Mouse (Mus musculus): ENCODE measurements around the gene Olfr541. TPM values are rescaled to one million over a fixed set of nuclear protein-coding genes. Genes with fewer than 3 reads are reported as not detected.

The Olfr541 gene
- total and polyA plus RNA-seq, 3 experiments = not detected

DNA sequence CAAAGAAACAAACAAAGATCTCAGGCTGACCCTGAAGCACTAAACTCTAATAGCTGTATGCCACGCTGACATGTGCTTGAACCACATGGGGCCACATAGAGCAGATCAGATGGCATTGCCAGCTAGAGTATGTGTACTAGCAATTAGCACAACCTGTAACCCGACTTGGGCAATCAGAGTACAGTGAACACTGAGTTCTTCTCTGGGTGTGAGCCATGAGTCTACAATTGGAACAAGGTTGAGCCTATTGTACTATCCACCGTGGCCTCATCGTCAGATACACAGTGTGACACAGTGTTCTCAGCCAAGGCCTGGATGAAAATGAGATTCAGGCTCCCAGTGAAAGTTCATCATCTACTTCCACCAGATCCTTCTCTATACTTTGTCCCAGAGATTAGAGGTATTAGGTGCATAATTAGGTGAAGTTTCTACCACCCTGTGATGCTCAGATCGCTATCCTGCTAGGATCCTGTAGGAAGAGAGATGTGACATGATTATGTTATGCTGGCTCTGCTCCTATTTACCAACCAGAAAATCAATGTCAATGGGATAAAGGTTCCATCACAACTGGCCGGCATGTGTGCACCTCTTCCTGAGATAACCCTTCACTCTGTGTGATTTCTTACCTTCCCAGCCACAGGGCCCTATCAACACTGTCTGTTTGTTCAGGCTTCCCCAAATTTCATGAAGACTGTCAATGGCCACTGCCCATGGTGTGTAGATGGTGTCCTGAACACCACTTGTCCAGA, 10.6 kb downstream of the Olfr541 start:
- intact Hi-C loops (cut with DNase I) = no loop called here
- Histone ChIP-seq H3K9ac (ENCODE audit: low read depth, low read length) (no peak overlapping the region), H3K27ac (no peak overlapping the region), H3K4me1 (ENCODE audit: control insufficient read depth, insufficient read depth, low read length) (no peaks in the 10 kb centered on the region), H3K27me3 (ENCODE audit: control insufficient read depth, insufficient read depth, low read length) (no peaks in the 10 kb centered on the region), H3K4me3 (no peak overlapping the region), H3K79me2 (replicated peaks; ENCODE audit: control insufficient read depth, insufficient read depth, low read length) (no peaks in the 10 kb centered on the region), H3K36me3 (ENCODE audit: control insufficient read depth, insufficient read depth, low read length) (no peaks in the 10 kb centered on the region)
- no peak for DNase-seq
- TF ChIP-seq CTCF (IDR thresholded peaks at IDR 0.05) = no peak
- no peak for TF ChIP-seq POLR2A (IDR thresholded peaks at IDR 0.05; ENCODE audit: insufficient read depth, low read depth, low read length)
- no peak for TF ChIP-seq EP300 (IDR thresholded peaks at IDR 0.05; ENCODE audit: insufficient read depth, low read depth, low read length)
- WGBS = 73% methylated on average over 6 of the region's 6 CpGs

DNA sequence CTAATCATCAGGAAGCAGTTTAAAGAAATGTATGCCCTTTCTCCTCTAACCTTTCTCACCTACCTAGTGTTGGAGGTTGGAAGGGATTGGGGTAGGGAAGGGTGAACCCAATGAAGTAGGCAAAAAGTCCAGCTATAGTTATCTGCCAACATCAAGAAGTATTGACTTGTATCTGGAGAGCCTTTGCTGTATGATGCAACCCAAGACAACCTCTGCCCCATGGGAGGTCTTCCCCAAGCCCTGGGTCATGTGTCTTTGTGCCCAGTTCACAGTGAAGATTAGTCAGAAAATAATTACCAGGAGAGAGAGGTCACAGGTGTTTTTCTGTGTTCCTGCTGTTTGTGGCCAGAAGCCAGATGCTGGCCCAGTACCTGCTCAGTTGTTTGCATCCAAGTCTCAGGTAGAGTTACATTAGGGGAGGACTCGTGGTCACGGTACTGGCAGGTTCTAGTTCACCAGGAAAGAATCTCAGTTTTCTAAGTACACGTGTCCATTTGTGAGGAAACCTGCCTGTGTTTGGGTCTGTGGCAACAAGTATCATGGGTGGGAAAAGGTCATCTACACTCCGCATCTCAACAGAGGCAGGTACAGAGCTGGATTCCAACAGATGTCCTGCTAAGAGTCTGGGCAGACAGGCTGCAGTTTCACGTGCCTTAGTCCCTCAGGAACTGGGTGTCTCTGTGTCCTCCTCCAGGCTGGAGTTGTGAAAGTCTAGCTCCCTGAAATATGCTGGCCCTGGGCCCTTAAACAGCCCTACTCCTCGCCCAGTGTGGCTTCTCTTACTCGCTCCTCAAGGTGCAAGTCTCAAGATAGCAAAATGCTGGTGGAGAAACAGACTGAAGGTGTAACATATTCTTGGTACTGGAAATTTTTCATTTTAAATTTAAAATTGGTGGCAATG, 20.3 kb downstream of the Olfr541 start:
- DNase-seq = no peak
- intact Hi-C loops (cut with DNase I) = no loop called here
- H3K27ac ChIP-seq = no peak overlapping the region
- no peak overlapping the region for H3K9ac ChIP-seq (ENCODE audit: low read depth, low read length)
- no peaks in the 10 kb centered on the region for H3K27me3 ChIP-seq (ENCODE audit: control insufficient read depth, insufficient read depth, low read length)
- 72% methylated on average over 7 of the region's 7 CpGs for WGBS
- no peaks in the 10 kb centered on the region for H3K36me3 ChIP-seq (ENCODE audit: control insufficient read depth, insufficient read depth, low read length)
- H3K4me3 ChIP-seq = no peak overlapping the region
- no peaks in the 10 kb centered on the region for H3K4me1 ChIP-seq (ENCODE audit: control insufficient read depth, insufficient read depth, low read length)
- no peaks in the 10 kb centered on the region for H3K79me2 ChIP-seq (replicated peaks; ENCODE audit: control insufficient read depth, insufficient read depth, low read length)
- no peak for TF ChIP-seq POLR2A (IDR thresholded peaks at IDR 0.05; ENCODE audit: insufficient read depth, low read depth, low read length)

DNA sequence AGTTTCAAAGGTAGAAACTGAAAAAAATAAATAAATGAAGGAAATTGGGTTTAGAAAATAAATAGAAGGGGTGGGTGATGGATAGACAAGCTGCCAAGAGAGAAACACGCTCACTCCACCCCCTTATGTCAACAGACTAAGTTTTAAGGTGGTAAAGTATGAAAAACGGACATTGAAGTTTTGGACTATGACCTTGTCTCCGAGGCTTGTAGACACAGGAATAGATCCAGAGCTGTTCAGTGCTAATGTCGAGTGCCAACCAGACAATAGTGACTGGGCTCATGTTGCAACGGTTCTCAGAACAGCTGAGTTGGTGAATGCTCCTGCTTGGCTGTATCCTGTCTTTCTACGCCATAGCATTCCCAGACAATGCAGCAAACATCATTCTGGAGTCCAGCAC, 24.0 kb downstream of the Olfr541 start:
- Histone ChIP-seq H3K27me3 (ENCODE audit: control insufficient read depth, insufficient read depth, low read length) (no peaks in the 10 kb centered on the region), H3K4me3 (no peak overlapping the region), H3K36me3 (ENCODE audit: control insufficient read depth, insufficient read depth, low read length) (no peaks in the 10 kb centered on the region), H3K4me1 (ENCODE audit: control insufficient read depth, insufficient read depth, low read length) (no peaks in the 10 kb centered on the region), H3K79me2 (replicated peaks; ENCODE audit: control insufficient read depth, insufficient read depth, low read length) (no peaks in the 10 kb centered on the region), H3K9ac (ENCODE audit: low read depth, low read length) (no peak overlapping the region), H3K27ac (no peak overlapping the region)
- TF ChIP-seq EP300 (IDR thresholded peaks at IDR 0.05; ENCODE audit: insufficient read depth, low read depth, low read length) (no peak), POLR2A (IDR thresholded peaks at IDR 0.05; ENCODE audit: insufficient read depth, low read depth, low read length) (no peak), CTCF (IDR thresholded peaks at IDR 0.05) (no peak)
- WGBS = 59% methylated on average over 6 of the region's 6 CpGs
- intact Hi-C loops (cut with DNase I) = no loop called here
- no peak for DNase-seq

DNA sequence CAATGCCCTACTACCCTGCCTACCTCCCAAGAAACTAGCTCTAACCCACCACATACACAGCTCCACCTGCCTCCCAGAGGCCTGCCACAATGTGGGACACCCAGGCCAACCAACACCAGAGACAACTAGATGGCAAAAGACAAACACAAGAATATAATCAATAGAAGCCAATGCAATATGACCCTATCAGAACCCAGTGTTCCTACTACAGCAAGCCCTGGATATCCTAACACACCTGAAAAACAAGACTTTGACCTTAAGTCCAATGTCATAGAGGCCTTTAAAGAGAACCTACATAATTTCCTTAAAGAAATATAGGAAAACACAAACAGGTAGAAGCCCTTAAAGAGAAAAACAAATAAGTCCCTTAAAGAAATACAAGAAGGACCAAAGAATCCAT, 28.5 kb downstream of the Olfr541 start:
- Histone ChIP-seq H3K4me3 (no peak overlapping the region), H3K79me2 (replicated peaks; ENCODE audit: control insufficient read depth, insufficient read depth, low read length) (no peaks in the 10 kb centered on the region), H3K27me3 (ENCODE audit: control insufficient read depth, insufficient read depth, low read length) (no peaks in the 10 kb centered on the region), H3K36me3 (ENCODE audit: control insufficient read depth, insufficient read depth, low read length) (no peaks in the 10 kb centered on the region), H3K9ac (ENCODE audit: low read depth, low read length) (no peak overlapping the region), H3K4me1 (ENCODE audit: control insufficient read depth, insufficient read depth, low read length) (no peaks in the 10 kb centered on the region), H3K27ac (no peak overlapping the region)
- TF ChIP-seq CTCF (IDR thresholded peaks at IDR 0.05) (no peak), POLR2A (IDR thresholded peaks at IDR 0.05; ENCODE audit: insufficient read depth, low read depth, low read length) (no peak), EP300 (IDR thresholded peaks at IDR 0.05; ENCODE audit: insufficient read depth, low read depth, low read length) (no peak)
- intact Hi-C loops (cut with DNase I) = no loop called here
- no peak for DNase-seq

DNA sequence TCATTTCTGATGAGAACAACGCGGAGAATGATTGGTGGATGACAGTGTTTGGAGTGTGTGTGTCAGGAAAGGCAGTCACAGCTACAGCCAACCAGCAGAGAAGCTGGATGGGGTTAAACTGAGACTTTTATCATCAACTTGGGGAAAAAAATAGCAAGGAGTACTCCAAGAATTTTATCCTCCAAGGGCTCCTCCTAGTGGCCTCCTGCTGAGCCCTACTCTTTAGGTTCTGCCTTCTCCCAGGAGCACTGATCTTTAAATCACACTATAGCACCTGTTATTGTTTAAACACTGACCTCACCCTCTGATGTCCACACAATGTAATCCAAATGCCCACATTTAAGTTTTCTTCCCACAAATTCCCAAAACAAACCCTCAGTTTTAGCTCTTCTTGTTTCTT, 36.1 kb downstream of the Olfr541 start:
- intact Hi-C loops (cut with DNase I) = no loop called here
- no peak overlapping the region for H3K27ac ChIP-seq

DNA sequence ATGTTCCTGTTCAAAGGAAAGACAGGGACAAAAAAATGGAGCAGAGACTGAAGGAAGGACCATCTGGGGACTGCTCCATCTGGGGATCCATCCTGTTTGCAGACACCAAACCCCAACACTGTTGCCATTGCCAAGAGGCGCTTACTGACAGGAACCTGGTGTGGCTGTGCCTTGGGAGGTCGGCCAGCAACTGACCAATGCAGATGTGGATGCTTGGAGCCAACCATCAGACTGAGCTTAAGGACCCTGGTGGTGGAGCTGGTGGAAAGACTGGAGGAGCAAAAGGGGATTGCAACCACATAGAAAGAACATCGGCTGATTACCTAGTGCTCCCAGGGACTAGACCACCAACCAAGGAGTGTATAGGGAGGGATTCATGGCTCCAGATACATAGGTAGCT, 50.3 kb downstream of the Olfr541 start:
- Histone ChIP-seq H3K9ac (ENCODE audit: low read depth, low read length) (no peak overlapping the region), H3K4me1 (ENCODE audit: control insufficient read depth, insufficient read depth, low read length) (no peaks in the 10 kb centered on the region), H3K4me3 (no peak overlapping the region), H3K27ac (no peak overlapping the region), H3K79me2 (replicated peaks; ENCODE audit: control insufficient read depth, insufficient read depth, low read length) (no peaks in the 10 kb centered on the region), H3K27me3 (ENCODE audit: control insufficient read depth, insufficient read depth, low read length) (no peaks in the 10 kb centered on the region), H3K36me3 (ENCODE audit: control insufficient read depth, insufficient read depth, low read length) (no peaks in the 10 kb centered on the region)
- TF ChIP-seq CTCF (IDR thresholded peaks at IDR 0.05) (no peak), POLR2A (IDR thresholded peaks at IDR 0.05; ENCODE audit: insufficient read depth, low read depth, low read length) (no peak), EP300 (IDR thresholded peaks at IDR 0.05; ENCODE audit: insufficient read depth, low read depth, low read length) (no peak)
- DNase-seq = no peak
- 74% methylated on average over 3 of the region's 3 CpGs for WGBS
- intact Hi-C loops (cut with DNase I) = no loop called here

More for the DNA sequence above, 36.1 kb downstream of the Olfr541 start:
- H3K4me1 ChIP-seq (ENCODE audit: control insufficient read depth, insufficient read depth, low read length) = no peaks in the 10 kb centered on the region
- H3K79me2 ChIP-seq (replicated peaks; ENCODE audit: control insufficient read depth, insufficient read depth, low read length) = no peaks in the 10 kb centered on the region
- TF ChIP-seq POLR2A (IDR thresholded peaks at IDR 0.05; ENCODE audit: insufficient read depth, low read depth, low read length) = no peak
- H3K9ac ChIP-seq (ENCODE audit: low read depth, low read length) = no peak overlapping the region
- 50% methylated on average over 2 of the region's 2 CpGs for WGBS
- H3K4me3 ChIP-seq = no peak overlapping the region
- H3K36me3 ChIP-seq (ENCODE audit: control insufficient read depth, insufficient read depth, low read length) = no peaks in the 10 kb centered on the region
- DNase-seq = no peak
- H3K27me3 ChIP-seq (ENCODE audit: control insufficient read depth, insufficient read depth, low read length) = no peaks in the 10 kb centered on the region

Measured in heart, adult 2 months (tissue).